Mouse (Mus musculus): Measurements from ENCODE around the gene Tmem266.
A peak's percentile ranks its signal among the peaks of the same experiment; 100 is the strongest.

Tmem266 gene

GRCm38 (mm10) chr9:55326515-55327233, at the start of gene Tmem266, which contains the start of gene Nrg4:
Gene Tmem266, plus strand, starts transcription at chr9:55326913.
Gene Nrg4, minus strand, starts transcription at chr9:55326844.
- peak; percentile 91 to 93 for DNase-seq

GRCm38 (mm10) chr9:55277562-55277961, 49.2 kb upstream of the Tmem266 start:
- DNase-seq: peak; percentile 69 to 73

- no peak for DNase-seq
Measured at GRCm38 (mm10) chr9:55279114-55279825, 47.4 kb upstream of the Tmem266 start.

- no peak for DNase-seq
Measured at GRCm38 (mm10) chr9:55283516-55283915, 43.2 kb upstream of the Tmem266 start.

- DNase-seq: no peak
Measured at GRCm38 (mm10) chr9:55285197-55285596, 41.5 kb upstream of the Tmem266 start.

- DNase-seq: no peak
Measured at GRCm38 (mm10) chr9:55289475-55290198, 37.1 kb upstream of the Tmem266 start.

- DNase-seq: no peak
Measured at GRCm38 (mm10) chr9:55291966-55292365, 34.7 kb upstream of the Tmem266 start.

- DNase-seq: no peak
Measured at GRCm38 (mm10) chr9:55296221-55296620, 30.5 kb upstream of the Tmem266 start.

- DNase-seq: no peak
Measured at GRCm38 (mm10) chr9:55307066-55307465, 19.6 kb upstream of the Tmem266 start.

- DNase-seq: no peak
Measured at GRCm38 (mm10) chr9:55307557-55307956, 19.2 kb upstream of the Tmem266 start.

GRCm38 (mm10) chr9:55308455-55308854, 18.3 kb upstream of the Tmem266 start:
- no peak for DNase-seq

- DNase-seq: peak; percentile 90 to 91
Measured at GRCm38 (mm10) chr9:55311560-55311959, 15.2 kb upstream of the Tmem266 start.

- no peak for DNase-seq
Measured at GRCm38 (mm10) chr9:55313619-55314261, 13.0 kb upstream of the Tmem266 start.

- no peak for DNase-seq
Measured at GRCm38 (mm10) chr9:55322641-55323040, 4.1 kb upstream of the Tmem266 start.

- peak in 1 of 2 experiments; percentile 42 for DNase-seq
Measured at GRCm38 (mm10) chr9:55324085-55324484, 2.6 kb upstream of the Tmem266 start.

- DNase-seq: peak; percentile 75 to 78
Measured at GRCm38 (mm10) chr9:55324516-55324915, 2.2 kb upstream of the Tmem266 start.

GRCm38 (mm10) chr9:55325061-55325460, 1.7 kb upstream of the Tmem266 start:
- DNase-seq: peak in 1 of 2 experiments; percentile 62

- DNase-seq: no peak
Measured at GRCm38 (mm10) chr9:55325564-55326514, 874 bp upstream of the Tmem266 start.

- peak; percentile 62 to 66 for DNase-seq
Measured at GRCm38 (mm10) chr9:55327234-55327615, 512 bp downstream of the Tmem266 start.

- DNase-seq: peak in 1 of 2 experiments; percentile 27
Measured at GRCm38 (mm10) chr9:55328151-55328918, 1.6 kb downstream of the Tmem266 start.

GRCm38 (mm10) chr9:55329401-55329800, 2.7 kb downstream of the Tmem266 start:
- no peak for DNase-seq

Measured in cerebellum, postnatal 14 days (tissue).